Mouse (Mus musculus): ENCODE measurements around the gene Cpsf7. TPM values are rescaled to one million over a fixed set of nuclear protein-coding genes. Genes with fewer than 3 reads are reported as not detected.

Cpsf7 gene
- total RNA-seq, 2 experiments from 2014 or later, result 65.9 to 72.2 TPM

Other genes starting within 250 kb of the Cpsf7 start
- 100 to 1,000 TPM; 121 to 142 TPM for gene Dagla, start 220.4 kb upstream of the Cpsf7 start, total RNA-seq (2021)
- gene Syt7, start 136.2 kb upstream of the Cpsf7 start, total RNA-seq (2021), result 100 to 1,000 TPM; 258 to 328 TPM
- 10 to 100 TPM; 76.2 to 78.9 TPM for gene Lrrc10b, start 67.8 kb upstream of the Cpsf7 start, total RNA-seq (2021)
- 1 to 10 TPM; 1.7 to 3.4 TPM for gene Ppp1r32, start 42.3 kb upstream of the Cpsf7 start, total RNA-seq (2021)
- gene Sdhaf2, start 876 bp downstream of the Cpsf7 start, total RNA-seq (2021), result 10 to 100 TPM; 52.4 to 60.0 TPM
- gene Tmem216, start 31.0 kb downstream of the Cpsf7 start, total RNA-seq (2021), result 10 to 100 TPM; 11.1 to 11.2 TPM
- 10 to 100 TPM; 10.9 to 13.1 TPM for gene Cyb561a3, start 51.9 kb downstream of the Cpsf7 start, total RNA-seq (2021)
- 10 to 100 TPM; 12.6 to 13.9 TPM for gene Tmem138, start 52.1 kb downstream of the Cpsf7 start, total RNA-seq (2021)
- 100 to 1,000 TPM; 196 to 211 TPM for gene Ddb1, start 80.1 kb downstream of the Cpsf7 start, total RNA-seq (2021)
- gene Tkfc, start 80.4 kb downstream of the Cpsf7 start, total RNA-seq (2021), result 10 to 100 TPM; 18.5 to 21.8 TPM
- under 1 TPM; 0.14 to 0.22 TPM for gene Vwce, start 108.9 kb downstream of the Cpsf7 start, total RNA-seq (2021)
- not detected for gene Pga5, start 152.8 kb downstream of the Cpsf7 start, total RNA-seq (2021)
- 10 to 100 TPM; 24.8 to 28.0 TPM for gene Vps37c, start 163.5 kb downstream of the Cpsf7 start, total RNA-seq (2021)
- gene Cd5, start 213.7 kb downstream of the Cpsf7 start, total RNA-seq (2021), result under 1 TPM in 1 of 2 experiments, not detected in 1; 0.16 TPM